ENCODE assay signal across 19 mouse cellular contexts in the genomic region with DNA sequence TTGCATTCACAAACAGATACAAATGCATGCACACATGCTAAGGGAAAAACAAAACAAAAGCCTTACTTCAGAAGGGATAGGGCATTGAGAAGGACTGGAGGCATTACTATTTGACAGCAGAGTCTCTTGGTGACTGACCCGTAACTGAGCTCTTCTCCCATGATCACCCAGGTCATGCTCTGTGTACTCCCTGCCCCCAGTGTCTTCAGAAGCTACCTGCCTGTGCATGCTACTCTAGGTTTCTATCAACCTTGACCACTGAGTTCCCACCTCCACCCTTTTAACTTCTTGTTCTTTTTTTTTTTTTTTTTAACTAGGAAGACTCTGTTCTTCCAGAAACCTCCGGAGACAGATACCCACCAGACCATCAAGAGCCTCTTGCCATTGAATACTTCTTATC.
"Had no signal": no experiment of that assay in that cellular context is flagged by ENCODE, and none has a peak within 500 bp of the region (broad histone marks: within the 10 kb centered on the region; RNA-seq: fewer than 3 reads in every experiment).

No protein-coding gene starts in this region.

- H3K9me3 ChIP-seq: intestine, embryonic 15.5 days; limb, embryonic 10.5 days; limb, embryonic 13.5 days; liver, embryonic 12.5 days; liver, embryonic 15.5 days; lung, embryonic 15.5 days; megakaryocyte, embryonic 14.5 days; midbrain, embryonic 10.5 days; midbrain, embryonic 13.5 days; neural tube, embryonic 13.5 days had no signal

- H3K27ac ChIP-seq: intestine, embryonic 15.5 days; layer of hippocampus, adult 2 months; limb, embryonic 10.5 days; limb, embryonic 13.5 days; liver, embryonic 12.5 days; liver, embryonic 15.5 days; lung, embryonic 15.5 days; midbrain, embryonic 10.5 days; midbrain, embryonic 13.5 days; neural tube, embryonic 13.5 days had no signal

- H3K9ac ChIP-seq: intestine, embryonic 15.5 days; limb, embryonic 13.5 days; liver, embryonic 12.5 days; liver, embryonic 15.5 days; lung, embryonic 15.5 days; midbrain, embryonic 13.5 days; neural tube, embryonic 13.5 days had no signal

- H3K4me1 ChIP-seq: limb, embryonic 10.5 days; neural tube, embryonic 13.5 days had no signal

- H3K4me2 ChIP-seq: intestine, embryonic 15.5 days; limb, embryonic 13.5 days; liver, embryonic 12.5 days; liver, embryonic 15.5 days; lung, embryonic 15.5 days; midbrain, embryonic 13.5 days; neural tube, embryonic 13.5 days had no signal

- H3K27me3 ChIP-seq: intestine, embryonic 15.5 days; lung, embryonic 15.5 days; midbrain, embryonic 13.5 days; neural tube, embryonic 13.5 days had no signal

- H3K4me3 ChIP-seq: intestine, embryonic 15.5 days; layer of hippocampus, adult 2 months; limb, embryonic 10.5 days; limb, embryonic 13.5 days; liver, embryonic 12.5 days; liver, embryonic 15.5 days; lung, embryonic 15.5 days; megakaryocyte, embryonic 14.5 days; midbrain, embryonic 10.5 days; midbrain, embryonic 13.5 days; myocyte; neural tube, embryonic 13.5 days had no signal

- DNase-seq: layer of hippocampus, adult 9-11 months; liver; lung, adult 18-20 months; lung, postnatal 10 days; lung, postnatal 36 days; thymus, adult 18-20 months; thymus, postnatal 36 days had no signal

- H3K36me3 ChIP-seq: intestine, embryonic 15.5 days; limb, embryonic 10.5 days; limb, embryonic 13.5 days; liver, embryonic 12.5 days; liver, embryonic 15.5 days; lung, embryonic 15.5 days; midbrain, embryonic 10.5 days; midbrain, embryonic 13.5 days; neural tube, embryonic 13.5 days had no signal
